Mouse (Mus musculus): ENCODE measurements around the gene Gpx8.

The Gpx8 gene

DNA sequence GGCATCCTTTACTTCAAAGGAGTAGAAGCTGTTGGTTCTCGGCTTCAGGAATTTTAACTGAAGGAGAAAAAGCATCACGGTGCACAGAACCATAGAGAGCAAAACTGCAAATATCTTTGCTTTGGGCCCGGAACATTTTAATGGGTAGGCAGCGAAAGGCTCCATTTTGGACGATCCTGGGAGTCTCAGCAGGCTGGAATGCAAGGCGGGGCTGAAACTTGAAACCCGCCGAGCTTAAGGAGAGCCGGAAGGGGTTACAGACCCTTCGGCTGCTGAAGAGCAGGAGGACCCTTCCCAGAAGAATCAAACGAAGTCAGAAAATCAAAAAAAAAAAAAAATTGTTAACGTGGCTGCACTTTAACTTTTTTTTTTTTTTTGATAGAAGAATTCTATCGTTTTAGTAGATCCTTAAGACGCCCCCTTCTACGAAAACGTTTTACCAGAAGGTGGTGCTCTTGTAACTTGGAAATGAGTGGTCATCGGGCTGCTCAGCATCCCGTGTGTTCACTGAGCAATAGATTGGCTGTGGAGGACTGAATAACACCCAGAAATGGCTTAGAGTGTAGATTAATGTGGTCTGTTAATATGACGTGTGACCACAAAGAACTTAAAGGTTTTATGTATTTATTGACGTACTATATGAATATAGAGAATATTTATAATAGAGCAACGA lies at the start of gene Gpx8:
TSS of gene Gpx8 (minus strand) at position 200 of the 673 bp plus-strand sequence.
- DNase-seq (ENCODE audit: low spot score in 2 of 2) = peak; percentile 39 to 44

GRCm38 (mm10) chr13:113094618-113095017 lies 48.4 kb upstream of the Gpx8 start:
- DNase-seq (ENCODE audit: low spot score in 2 of 2) = no peak

DNA sequence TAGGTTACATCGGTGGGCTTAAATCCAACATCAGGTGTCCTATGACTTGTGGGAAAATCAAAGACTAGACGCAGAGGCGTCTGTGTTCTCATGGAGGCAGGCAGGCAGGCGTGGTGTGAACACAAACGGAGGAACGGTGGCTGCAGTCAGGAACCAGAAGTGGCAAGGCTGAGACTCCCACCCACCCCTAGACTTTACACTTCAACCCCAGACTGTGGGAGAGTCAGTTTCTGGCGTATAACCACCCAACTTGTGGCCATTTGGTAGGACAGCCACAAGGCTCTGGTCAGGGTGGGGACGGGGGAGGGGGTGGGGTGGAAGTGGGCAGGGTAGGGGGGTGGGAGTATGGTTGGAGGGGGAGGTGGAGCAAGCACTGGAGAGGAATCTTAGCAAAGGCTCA lies 44.3 kb upstream of the Gpx8 start:
- no peak for DNase-seq (ENCODE audit: low spot score in 2 of 2)

DNA sequence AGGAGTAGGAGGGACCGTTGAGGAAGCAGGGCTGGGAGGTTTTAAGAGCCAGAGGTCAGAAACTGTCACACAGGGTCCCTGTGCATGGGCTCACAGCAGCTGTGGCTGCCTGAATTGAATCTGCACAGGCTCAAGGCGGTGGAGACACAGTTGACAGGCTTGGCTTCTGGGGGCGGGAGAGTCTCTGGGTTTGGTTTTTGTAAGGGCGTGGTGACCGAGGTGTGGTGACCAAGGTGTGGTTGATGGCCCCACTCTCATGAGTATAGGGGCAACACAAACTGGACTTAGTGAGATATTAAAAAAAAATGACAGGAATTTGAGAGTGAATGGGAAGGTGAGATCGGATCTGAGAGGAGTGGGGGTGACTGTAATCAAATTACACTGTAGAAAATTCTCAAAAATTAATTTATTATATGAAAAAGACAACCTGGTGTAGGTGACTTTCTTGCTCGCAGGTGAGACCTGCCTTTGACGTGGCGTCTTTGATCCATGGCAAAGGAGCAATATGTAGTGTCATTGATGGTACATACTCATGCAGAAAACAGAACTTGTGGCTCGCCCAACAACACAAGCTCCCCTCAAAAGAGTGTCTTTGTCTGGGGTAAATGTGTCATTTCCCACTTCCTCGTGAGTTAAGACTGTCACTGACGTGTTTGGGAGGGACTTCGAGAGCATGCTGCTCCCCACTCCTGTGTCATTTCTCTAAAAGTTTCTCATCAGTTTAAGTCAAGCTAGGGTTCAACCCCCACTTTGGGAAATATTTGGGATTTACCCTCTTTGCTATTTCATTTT lies 41.2 kb upstream of the Gpx8 start:
- no peak for DNase-seq (ENCODE audit: low spot score in 2 of 2)

DNA sequence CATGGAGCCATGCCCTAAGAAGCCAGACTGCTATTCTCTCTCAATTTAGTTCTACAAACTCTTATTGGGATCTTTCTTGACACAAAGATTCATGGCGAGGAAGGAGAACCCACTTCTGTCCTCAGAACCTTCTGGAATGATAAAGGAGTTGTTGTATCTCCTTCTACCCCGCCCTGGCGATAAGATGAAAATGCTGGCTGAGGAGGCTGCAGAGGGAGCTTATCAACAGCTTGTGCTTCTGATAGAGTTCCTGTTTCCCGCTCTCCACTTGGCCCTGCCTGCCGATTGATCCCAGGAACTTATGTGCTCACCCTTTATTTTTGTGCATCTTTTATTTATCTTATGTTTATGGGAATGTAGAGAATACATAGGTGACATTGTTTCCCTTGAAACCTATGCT lies 38.5 kb upstream of the Gpx8 start:
- DNase-seq (ENCODE audit: low spot score in 2 of 2) = no peak

GRCm38 (mm10) chr13:113082101-113082500 lies 35.9 kb upstream of the Gpx8 start:
- DNase-seq (ENCODE audit: low spot score in 2 of 2) = no peak

DNA sequence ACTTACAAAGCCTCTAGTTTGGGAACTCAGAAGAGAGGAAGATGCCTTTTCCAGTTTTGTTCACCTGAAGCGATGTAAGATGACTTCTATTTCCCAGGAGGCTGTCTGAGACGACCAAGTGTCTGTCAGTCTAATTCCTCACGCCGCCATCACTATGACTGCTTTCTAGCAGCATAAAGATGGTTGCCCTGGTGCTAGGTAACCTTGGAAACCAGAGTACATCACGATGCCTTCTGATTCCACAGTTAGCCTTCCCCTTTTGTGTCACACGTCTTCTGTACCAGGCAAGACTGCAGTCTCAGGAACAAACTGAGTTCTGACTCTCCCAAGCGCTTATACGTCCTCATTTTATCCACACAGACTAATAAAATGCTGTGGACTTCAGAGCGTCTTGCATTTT lies 32.8 kb upstream of the Gpx8 start:
- DNase-seq (ENCODE audit: low spot score in 2 of 2) = no peak

DNA sequence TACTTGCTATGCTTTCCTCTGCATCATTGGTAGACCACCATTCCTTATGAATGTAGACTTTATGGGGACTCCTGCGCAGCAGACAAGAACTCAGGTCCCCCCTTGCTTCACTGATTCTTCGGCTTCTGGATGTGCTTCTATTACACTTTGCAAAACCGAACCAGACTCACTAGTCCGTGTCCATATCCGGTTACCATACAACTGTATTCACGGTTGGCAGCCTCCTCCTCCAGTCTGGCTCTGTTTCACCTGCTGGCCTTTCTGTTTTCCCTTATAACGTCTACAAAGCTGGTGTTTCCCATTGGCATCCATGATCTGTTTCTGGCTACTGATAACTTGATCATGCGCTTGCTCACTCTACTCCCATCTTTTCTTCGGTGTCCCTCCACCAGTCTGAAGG lies 18.3 kb upstream of the Gpx8 start:
- DNase-seq (ENCODE audit: low spot score in 2 of 2) = no peak

DNA sequence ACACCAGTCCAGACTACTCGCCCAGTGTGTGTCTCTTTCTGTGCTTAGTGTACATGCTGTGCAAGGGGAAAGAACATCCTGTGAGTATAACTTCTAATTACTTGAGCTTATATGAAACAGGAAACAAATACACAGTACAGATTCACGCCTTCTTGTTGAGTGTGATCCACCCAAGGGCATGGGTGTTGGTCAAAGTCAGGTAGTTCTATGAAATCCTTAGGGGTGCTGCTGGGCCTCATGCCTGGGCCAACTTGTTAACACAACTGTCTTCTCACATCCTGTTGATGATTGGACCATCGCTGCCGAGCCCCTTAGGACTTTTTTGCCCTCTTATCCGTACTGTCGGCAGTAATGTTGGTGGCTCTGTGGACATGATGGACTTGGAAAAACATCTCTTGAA lies 15.5 kb upstream of the Gpx8 start:
- no peak for DNase-seq (ENCODE audit: low spot score in 2 of 2)

GRCm38 (mm10) chr13:113055826-113056225 lies 9.6 kb upstream of the Gpx8 start:
- no peak for DNase-seq (ENCODE audit: low spot score in 2 of 2)

- DNase-seq (ENCODE audit: low spot score in 2 of 2) = no peak
These were observed 8.0 kb upstream of the Gpx8 start for GRCm38 (mm10) chr13:113054230-113054629.

DNA sequence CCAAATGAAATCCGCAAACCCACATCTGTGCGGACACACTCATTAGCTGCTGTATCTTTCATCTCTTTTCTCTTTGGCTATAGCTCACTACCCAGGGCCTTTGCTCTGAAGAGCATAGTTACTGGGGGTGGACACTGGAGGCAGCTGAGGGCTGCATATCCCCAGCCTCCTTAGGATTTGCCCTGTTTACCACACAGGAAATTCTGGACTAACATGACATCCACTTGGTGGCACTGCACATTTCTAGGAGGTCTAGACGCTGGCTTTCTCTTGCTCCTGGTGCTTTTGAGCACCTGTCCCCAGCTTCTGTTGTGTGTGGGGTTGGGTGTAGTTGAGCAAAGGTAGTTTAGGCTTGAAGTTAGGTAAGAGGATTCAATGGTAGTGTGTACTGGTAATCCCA lies 1.4 kb upstream of the Gpx8 start:
- no peak for DNase-seq (ENCODE audit: low spot score in 2 of 2)

DNA sequence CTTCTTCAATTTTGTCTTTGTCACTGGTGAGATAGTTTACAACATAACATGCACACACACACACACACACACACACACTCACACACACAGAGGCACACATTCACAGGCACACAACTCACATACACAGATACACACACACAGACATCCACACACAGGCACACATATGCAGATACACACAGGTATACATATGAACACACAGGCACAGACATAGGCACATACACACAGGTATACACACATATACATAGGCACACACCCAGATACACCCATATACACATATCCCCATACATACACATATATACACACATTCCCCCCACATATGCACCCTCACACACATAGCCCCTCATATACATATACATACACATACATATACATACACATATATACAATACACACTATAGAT lies 808 bp upstream of the Gpx8 start:
- DNase-seq (ENCODE audit: low spot score in 2 of 2) = no peak

DNA sequence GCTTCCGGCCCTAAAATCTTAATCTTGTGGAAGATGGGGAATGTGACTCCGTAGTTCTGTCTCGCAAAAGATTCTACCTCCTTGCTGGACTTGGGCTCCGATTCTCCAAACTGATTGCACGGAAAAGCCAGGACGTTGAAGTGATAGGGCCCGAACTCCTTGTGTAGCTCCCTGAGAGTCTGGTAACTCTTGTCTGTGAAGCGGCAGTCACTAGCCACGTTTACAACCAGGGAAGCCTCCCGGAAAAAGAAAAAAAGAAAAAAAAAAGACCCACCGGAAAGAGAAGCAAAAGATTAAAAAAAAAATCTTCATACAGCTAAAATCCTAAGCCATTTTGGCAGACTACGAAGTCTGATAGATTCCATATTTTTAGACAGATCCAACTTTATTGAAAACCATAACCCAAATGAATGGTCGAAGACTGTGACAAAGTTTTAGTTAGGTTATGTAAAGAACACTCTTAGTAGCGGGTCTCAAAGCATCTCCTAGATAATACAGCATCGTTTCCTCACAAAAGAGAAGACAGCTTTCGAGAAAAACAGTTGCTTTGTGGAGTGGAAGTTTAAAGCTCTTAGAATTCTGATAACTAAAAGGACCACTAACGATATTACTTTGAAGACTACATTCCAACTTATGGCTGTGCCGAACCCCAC lies 626 bp downstream of the Gpx8 start:
- no peak for DNase-seq (ENCODE audit: low spot score in 2 of 2)

DNA sequence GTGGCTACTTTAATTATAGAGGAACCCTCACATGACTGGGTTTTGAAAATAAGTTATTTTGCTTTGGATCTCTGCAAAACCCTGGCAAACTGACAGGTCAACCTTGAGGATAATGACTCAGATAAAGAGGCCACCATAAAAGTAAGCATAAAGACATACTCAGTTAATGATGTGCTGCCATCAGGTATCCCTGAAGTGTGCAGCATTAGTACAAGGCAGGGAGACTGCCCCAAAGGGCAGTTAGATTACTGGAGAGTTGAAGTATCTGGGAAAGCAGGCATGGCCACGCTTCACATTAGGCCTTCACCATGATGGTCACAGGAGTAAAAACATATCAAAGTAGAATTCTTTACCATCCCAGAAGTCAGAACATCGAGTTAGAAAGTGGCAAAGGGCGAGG lies 1.3 kb downstream of the Gpx8 start:
- DNase-seq (ENCODE audit: low spot score in 2 of 2) = no peak

- DNase-seq (ENCODE audit: low spot score in 2 of 2) = peak; percentile 77 to 84
These were observed 10.4 kb downstream of the Gpx8 start for GRCm38 (mm10) chr13:113035852-113036251.

GRCm38 (mm10) chr13:113034950-113035421 lies 11.2 kb downstream of the Gpx8 start, which contains the start of gene Cdc20b:
Gene Cdc20b, plus strand, starts transcription at chr13:113035111.
- DNase-seq (ENCODE audit: low spot score in 2 of 2) = peak; percentile 23 to 26

DNA sequence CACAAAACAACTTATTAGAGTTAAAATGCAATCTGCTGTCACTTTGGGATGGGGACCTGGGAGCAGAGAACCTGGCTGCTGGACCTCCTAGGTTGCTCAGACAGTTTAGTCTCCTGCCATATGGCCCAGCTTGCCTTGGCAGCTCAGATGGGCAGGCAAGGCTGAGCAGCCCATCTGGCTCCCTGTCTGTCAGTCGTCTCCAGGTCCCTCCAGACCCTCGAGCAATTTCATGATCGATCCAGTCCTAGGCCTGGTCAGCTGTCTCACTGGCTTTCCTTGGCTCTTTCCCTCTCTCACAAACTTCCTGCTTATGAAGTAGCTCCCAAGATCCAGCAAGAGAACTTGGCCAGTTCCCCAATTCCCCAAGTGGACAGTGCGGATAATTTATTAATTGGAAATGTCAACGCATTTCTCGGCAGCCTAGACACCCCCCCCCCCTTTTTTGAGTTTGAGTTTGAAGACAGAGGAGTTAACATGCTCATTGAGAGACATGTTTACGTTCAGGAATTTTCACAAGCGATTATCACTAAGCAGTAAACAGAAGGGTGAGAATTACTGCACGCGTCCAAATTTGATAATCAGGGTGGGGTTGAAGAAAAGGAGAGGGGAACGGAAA lies 11.8 kb downstream of the Gpx8 start:
- DNase-seq (ENCODE audit: low spot score in 2 of 2) = no peak

GRCm38 (mm10) chr13:113032831-113033230 lies 13.4 kb downstream of the Gpx8 start:
- no peak for DNase-seq (ENCODE audit: low spot score in 2 of 2)

DNA sequence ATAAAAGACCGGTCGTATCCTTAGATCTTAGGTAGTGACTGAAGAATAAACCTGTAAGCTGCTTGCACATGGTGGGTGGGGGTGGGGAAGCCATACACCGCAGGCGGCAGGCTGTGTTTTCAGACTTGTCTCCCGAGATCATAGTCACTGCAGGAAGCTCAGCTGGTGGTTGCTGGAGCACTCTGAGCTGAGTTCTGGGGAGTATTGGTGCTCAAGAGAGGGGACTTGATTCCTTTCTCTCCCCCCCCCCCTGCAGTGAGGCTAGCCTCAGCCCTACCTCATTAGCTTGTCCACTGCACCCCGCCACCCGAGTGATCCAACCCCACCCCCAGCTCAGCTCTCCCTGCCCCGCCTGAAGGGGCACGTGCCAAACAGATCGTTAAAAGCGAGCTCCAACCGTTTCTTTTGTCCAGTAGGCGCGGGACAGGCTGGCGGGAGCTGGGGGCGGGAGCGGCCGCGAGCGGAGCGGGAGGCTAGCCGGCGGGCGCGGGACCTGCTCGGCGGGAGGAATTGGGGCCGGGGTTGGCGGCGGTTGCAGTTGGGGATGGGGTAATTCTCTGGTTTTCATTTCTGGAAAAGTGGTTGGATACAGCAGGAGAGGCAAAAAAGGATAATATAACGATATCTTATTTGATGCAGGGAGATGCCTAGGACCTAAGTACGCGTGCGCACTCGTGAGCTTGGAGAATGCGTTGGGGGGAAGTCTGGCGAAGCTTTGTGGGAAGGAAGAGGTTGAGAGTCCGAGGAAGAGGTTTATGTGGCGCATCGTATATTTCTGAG lies 14.2 kb downstream of the Gpx8 start:
- peak; percentile 47 to 48 for DNase-seq (ENCODE audit: low spot score in 2 of 2)

DNA sequence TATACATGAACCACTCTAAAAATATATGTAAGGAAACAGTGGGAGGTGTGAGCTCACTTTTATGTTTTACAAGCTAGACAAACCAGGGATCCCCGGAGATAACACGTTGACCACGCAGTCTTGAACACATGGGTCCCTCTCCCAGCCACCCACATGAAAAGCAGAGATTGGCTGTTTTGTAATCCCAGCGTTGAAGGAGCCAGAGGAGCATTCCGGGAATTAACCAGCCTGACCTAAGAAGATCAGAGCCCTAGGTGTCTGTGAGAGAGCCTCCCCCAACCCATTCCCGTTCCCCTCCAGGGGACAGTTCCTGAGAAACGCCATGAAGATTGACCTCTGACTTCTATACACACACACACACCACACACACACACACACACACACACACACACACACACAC lies 14.9 kb downstream of the Gpx8 start:
- peak in 1 of 2 experiments; percentile 11 for DNase-seq (ENCODE audit: low spot score in 2 of 2)

Measured in right cerebral cortex, adult 2 months (tissue).